Mouse (Mus musculus): ENCODE data around the gene Sytl3.

Gene Sytl3

DNA sequence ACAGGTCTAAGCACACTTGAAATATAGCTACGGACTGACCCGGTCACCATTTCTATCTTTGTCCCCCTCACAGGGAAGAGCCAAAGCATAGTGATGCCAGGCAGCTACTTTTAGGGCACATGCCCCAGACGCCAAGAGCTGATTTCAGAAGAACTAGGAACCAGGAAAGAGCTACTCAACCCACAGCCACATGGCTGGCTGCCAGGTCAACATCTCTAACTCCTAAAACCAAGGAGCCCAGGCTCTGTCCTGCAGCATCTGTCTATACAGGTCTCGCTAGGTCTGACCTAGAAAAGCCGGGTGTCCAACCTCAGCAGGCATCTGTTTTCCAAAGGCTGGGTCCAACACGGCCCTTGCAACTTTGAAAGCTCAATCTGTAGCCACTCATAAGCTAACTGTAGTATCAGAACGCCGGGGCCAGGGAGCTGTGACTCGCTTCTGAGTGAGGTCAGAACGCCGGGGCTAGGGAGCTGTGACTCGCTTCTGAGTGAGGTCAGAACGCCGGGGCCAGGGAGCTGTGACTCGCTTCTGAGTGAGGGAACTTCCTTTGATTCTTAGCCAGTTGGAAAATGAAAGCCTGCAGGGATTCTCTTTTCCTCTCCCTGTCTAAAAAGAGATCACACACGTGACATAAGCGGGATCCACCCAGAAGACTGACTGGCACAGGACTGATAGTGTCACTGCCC, 90.0 kb downstream of the Sytl3 start:
- in situ Hi-C loops (cut with MboI, MseI): no loop called here

DNA sequence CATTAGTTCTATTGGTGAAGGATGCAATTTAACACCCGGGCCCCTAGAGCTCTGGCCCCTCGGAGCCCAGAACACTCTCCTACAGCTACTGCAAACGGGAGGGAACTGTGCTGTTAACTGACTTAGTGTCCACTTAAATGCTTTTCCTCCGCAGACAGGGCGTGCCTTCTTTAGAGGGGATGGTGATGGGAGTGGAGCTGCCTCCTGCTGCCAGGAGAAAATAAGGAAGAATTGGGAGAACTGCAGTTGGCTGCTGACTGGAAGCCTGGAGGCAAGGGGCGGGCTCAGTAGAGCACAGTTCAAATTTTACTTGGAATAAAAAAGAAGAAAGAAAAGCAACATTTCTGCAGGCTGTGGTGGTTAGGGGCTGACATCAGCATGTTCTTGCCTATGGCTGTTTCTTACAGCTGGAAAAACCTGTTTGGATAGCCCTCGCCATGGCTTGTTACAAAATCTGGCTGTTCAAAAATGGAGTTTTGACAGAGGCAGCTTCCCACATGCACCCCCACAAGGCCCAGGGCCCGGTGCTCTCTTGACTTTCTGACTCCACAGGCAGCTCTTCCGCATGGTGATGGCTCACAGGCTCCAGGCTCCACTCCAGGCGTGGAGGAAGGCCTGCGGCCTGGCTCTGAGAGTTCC, 92.4 kb downstream of the Sytl3 start:
- in situ Hi-C loops (cut with MboI, MseI): no loop called here

DNA sequence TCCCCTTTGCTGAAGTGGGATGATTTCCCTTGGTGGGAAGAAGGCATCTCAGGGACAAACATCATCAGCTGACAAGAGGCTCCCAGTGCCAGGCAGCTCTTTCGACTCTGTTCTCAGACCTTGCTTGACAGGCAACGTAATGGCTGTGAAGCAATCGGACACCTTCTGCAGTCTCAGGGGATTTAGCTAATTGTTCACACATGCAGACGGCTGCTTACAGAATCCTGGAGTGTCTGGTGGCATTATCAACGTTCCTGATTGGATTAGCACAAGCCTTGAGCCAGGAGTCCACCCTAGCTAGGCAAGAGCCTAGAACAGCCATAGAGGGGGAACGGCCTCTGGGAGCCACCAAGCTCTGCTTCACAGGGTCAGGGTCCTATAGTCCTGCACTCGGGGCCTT, 93.5 kb downstream of the Sytl3 start:
- in situ Hi-C loops (cut with MboI, MseI): no loop called here

DNA sequence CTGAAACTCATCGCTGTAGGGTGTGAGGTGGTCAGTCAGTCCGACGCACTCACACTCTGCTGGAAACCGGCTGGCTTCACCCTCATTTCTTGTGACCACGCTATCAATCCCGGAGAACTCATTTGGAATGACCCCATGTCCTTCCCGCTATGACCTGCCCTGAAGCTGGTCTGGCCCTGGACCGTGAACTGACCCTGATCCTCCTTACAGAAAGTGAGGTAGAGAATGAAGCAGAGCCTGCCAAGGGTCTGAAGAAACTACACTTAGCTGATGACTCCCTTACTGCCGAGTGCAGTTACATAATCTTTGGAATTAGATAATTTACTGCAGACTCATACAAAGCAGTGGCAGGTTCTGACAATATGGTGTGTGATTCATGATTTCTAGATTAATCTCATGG, 96.3 kb downstream of the Sytl3 start:
- in situ Hi-C loops (cut with MboI, MseI): no loop called here

DNA sequence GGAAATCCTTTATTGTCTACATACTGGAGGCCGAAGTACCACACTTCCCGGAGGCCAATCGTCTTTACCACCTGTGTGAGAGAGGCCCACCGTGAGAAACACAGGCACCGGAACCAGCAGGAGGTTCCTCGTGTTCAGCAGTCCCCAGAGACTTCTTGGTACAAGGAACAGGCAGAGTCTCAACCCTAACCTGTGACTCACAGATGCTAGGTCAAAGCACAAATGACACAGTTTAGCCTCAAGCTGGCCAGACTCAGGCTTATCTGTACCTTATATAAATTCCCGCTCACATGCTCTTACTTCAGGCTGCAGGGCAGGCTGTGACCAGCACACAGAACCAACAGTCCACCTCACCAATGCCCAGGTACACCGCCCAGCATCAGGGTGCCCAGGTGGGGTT, 97.0 kb downstream of the Sytl3 start:
- in situ Hi-C loops (cut with MboI, MseI): no loop called here

DNA sequence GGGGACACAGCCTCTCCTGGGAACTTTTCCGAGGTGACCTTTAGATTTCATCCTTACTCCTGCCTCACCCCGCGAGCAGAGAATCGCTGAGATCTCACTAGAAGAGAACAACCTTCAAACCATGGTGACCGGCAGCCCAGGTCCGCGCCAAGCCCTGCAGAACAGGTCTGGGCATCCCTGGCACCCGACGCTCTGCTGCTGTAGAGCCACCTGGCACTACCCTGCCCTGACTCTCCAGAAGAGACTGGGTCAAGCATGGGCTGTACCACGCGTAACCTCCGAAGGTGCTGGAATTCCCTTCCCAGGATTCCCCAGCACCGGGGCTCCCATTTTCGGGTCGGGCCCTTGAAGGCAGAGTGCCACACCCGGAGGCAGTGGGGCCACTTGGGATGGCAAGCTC, 99.0 kb downstream of the Sytl3 start:
- in situ Hi-C loops (cut with MboI, MseI): no loop called here

DNA sequence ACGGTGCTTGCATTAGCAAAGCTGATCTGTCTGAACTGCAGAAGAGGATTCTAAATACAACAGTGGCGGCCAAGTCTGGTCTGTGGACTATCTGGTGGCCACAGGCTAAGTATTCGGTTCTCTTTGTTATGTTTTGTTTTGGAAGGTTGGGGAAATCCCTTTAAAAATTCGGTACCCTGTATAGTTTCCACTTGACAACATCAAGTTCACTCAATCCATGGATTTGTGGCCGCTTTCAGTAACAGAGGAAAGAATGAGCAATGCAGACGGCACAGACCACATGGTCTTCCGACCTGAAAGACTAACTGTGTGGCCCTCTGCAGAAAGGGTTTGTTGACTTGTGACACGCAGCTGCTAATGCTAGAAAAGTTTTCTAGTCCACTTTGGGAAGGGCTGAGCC, 100.0 kb downstream of the Sytl3 start:
- in situ Hi-C loops (cut with MboI, MseI): no loop called here

DNA sequence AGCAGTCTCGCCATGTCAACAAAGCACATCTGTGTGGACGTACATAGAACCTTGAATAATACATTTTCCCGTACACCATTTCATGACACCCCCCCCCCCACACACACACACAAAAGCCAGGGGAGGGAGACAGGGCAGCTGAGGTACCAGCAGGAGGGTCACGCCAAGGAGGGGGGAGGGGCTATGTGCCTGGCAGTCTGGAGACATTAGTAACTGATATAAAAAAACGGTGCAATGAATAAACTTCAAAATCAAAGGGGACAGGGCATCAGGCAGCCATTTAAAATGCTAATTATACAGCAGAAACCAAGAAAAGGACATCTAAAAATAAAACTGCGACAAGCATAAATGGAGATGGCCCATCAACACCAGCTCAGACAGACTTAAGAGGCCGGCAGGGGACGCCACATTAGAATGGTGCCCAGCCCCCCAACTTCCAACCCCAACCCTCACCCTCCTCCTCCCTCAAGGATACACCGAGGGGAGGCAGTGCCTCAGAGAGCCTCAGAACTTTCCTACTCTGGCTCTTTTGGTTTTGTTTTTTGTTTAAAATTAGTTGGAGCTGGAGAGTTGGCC, 100.9 kb downstream of the Sytl3 start:
- in situ Hi-C loops (cut with MboI, MseI): no loop called here

DNA sequence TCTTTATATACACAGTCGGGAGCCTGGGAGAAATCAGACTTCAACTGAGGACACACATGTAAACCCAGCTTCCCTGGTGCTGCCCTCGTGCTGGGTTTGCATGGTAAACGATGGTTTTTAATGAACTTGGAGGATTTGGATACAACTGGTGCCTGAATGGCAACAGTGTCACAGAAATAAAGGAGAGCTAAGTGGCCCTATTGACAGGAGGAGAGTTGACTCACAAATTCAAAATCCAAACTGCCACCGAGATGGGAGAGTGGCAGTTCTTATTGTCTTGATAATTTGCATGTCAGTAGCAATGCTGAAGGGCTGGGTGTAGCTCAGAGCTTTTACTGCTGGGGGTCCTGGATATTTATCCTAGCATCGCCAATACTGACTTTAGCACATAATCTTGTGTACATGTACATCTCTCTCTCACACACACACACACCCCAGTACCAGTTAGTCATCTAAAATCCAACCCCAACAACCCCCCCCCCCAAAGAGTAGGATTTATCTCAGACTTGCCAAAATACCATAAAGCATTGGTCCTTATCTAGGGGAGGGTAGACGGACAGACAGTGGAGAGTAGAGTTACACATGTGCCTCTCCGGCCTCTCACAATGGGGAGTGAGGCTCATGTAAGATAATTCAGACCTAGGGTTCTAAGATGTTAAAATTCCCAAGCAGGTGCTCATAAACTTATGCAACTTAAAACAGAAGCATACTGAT, 104.8 kb downstream of the Sytl3 start:
- in situ Hi-C loops (cut with MboI, MseI): no loop called here

DNA sequence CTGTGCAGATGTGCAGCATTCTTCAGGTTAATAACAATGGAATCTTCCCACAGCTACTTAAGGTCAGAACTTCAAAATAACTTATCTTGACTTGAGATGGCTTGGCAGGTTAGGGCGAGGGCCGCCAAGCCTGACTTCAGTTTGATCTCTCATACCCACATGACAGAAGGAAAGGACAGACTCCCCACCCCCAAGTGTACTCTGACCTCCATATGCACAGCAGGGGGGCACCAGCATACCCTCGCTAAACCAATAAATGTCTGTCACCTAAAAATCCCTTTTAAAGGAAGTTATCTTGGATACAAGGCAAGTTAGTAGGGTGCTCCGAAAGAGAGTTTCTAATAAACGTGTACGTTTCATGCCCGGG, 105.3 kb downstream of the Sytl3 start:
- in situ Hi-C loops (cut with MboI, MseI): no loop called here

DNA sequence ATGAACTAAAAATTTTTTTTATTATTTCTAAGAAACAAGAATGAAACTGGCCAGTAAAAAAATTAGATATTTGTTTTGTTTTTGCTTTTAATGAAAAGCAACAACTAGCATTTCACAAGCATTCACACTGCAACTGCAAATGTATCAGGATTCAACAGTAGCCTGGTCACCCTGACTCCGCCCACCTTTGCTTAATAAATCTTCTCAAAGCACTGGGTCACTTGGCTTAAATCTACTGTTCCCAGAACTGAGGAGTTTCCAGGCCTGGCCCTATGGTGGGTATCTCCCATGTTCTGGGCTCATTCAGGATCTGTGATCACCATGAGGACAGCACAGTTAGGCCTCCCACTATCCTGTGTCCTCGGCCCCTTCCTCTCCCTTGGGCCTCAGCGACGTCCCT, 105.8 kb downstream of the Sytl3 start:
- in situ Hi-C loops (cut with MboI, MseI): no loop called here

DNA sequence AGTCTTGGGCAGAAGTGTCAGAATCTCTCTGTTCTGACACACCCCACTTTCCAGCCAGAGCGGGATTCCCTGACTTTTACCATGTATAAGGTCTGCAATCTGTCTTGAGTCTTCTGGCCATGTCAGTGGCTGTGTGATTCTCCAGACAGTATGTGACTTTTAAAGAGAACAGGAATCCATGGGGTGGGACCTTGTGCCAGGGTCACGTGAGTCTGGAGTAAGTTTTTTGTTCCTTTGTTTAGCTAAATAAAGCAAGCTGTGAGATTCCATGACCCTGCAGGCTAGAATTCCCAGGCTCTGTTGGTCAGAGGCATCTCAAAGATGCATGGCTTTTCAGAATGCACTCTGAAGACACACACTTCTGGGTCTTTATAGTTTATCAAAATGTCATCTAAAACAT, 107.0 kb downstream of the Sytl3 start:
- in situ Hi-C loops (cut with MboI, MseI): no loop called here

DNA sequence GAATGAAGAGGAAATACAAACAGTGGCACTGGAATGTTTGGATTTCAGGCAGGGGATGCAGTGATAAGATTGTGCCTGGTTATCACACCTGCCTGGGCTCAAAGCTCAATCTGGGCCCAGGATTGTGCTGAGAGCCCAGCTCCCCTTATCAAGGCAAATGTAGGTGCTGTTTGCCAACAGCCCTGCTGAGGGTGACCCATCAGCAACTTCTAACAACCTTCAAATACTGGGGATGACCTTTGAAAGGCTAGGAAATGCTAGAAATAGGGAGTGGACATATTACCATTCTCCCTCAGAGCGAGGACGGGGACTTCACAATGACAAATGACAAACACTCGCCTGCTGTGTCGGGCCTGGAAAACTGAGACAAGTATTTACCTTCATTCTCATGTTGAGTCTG, 107.9 kb downstream of the Sytl3 start:
- in situ Hi-C loops (cut with MboI, MseI): no loop called here

DNA sequence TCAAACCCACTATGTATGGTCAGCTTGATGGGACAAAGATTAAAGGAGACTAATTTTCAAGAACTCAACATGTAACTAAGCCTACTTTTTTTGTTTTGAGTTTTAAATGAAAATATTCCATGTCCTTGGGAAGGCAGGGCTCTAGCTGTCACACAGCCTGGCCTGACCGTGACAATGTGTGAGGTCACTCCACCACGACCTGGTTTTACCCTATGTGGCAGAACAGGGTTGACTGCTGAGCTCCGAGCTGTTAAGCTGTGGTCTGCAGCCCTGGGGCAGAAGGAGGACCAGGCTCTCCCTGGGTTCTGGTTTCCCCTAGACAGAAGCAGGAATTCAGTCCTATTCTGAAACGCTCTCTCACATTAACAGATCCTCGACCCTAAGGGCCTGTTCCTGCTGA, 108.9 kb downstream of the Sytl3 start:
- in situ Hi-C loops (cut with MboI, MseI): no loop called here

DNA sequence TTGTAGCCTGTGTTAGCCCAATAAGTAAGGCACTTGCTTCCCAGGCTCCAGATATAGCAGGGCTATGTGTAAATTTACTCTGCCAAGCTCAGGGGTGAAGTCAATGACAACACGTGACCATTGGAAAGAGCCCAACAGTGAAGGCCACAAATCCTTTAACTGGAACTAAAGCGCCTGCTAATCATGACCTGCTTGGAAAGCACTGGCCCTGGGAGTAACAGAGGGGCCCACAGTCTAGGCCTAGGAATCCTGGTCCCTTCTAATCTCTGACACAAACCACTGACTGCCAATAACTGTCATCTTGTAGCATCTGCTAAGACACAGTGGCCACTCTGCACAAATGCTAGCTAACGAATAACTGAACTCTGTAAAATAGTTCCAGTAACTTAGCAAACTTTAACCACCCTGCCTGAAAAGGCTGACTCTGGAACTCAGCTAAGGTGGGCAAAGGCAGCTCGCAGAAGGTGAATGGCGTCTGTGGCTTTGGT, 109.5 kb downstream of the Sytl3 start:
- in situ Hi-C loops (cut with MboI, MseI): no loop called here

DNA sequence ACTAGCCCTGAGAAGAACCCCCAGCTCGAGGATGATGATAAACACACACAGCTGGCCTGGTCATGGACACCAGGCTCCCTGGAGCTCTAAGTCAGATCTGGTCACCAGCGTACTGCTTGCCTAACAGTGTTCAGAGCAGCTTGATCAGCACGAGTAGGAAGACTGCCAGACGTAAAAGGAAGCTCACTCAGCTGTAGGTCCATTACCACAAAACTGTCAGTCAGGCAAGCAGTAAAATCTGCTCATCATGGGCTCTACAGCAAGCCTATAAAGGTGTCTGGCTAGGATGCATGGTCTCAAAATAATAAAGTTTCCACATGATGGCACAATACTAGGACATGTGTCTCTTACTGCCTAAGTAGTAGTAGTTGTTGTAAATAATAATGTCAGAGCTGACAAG, 110.7 kb downstream of the Sytl3 start:
- in situ Hi-C loops (cut with MboI, MseI): no loop called here

DNA sequence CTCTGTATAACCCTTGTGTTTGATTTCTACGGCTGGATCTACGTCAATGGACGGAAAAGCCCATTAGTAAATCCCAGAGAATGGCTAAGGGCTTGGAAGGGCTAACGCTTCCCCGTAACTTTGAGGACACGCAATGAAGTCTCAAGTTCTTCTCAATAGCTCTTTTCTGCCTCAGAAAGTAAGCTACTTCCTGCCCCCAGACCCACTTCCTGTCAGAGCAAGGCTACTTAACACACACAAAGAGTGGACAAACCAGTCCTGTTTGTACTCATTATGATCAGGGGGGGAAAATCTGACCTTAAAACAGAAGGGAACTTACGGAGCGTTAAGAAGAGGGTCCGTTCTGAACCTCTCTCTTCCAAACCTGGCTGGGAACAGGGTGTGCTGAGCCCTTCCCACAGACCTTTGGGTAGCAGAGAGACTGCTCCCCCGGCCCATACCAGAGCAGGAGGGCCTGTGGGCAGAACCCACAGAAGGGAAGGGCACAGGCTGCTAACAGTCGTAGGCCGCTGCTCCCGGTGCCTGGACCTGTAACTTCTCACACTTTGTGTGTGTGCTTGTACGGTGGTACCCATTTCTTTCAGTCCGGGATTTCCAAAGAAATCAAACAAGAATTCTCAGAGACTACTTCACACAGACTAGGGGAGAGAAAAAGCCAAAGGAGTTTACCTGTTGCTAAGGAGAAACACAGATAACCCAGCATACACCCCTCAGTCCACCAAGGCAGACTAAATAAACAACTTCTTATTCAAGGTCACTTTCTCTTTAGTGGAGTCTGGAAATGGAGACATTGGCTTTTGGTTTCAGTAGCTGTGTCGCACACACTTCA, 113.0 kb downstream of the Sytl3 start:
- in situ Hi-C loops (cut with MboI, MseI): no loop called here

DNA sequence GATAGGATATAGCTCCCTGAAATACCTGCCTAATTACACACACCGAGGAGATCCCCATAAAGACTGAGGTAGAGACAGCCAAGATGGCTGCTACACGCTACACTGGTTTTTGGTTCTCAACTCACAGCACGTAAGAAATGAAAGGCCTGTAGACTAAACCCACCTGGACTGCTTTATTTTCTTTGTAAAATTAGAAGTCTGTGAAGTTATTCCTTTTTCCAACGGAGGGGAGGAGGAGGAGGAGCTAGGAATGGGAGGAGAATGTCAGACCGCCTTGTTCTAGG, 113.5 kb downstream of the Sytl3 start:
- in situ Hi-C loops (cut with MboI, MseI): no loop called here

DNA sequence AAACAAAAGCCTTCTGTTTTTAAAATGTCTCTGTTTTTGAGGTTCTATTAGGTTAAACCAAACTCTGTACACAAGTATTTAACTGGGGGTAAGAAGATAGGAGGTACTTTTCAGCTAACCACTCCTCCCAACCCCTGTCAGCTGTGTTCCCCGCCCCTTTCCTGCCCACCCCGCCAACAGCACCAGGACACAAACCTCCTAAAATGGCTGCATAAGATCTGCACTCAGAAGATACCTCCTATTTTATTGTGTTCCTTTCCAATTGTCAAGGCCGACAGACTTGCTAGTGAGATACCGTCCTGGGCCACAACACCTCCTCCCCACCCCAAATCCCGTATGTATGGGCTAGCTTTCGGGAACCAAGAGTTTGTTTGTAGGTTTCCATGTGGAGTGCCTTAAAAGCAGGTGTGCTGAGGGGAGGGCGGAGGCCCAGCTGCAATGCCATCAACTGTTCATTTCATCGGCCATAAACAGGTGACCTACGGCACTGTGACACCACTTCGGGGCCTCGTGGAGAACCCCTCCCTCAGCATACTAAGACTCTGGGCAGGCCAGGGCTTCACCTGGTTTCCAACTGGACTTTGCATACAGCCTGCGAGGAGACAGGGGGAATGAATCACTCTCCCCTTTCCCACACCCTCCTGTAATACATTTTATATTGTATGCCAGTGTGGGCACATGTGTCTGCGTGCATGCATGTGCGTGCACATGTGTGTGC, 114.5 kb downstream of the Sytl3 start:
- in situ Hi-C loops (cut with MboI, MseI): no loop called here

DNA sequence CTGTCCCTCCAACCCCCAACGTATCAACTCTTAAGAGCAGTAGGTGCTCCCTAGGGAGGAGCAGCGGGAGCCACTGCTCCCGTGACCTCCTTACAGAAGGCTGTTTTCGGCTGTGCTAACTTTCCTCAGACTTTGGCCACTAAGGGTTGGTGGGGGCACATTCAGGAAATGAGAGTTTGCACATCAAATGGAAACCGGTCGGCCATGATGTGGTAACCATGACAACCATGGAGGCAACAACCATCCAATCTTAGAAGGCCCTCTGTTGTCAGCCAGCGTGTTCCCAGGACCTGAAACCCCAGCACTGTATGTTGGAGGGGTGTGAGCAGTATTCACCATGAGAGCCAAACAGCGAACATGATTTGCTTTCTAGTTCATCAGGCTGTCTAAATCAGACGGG, 116.3 kb downstream of the Sytl3 start:
- in situ Hi-C loops (cut with MboI, MseI): no loop called here

DNA sequence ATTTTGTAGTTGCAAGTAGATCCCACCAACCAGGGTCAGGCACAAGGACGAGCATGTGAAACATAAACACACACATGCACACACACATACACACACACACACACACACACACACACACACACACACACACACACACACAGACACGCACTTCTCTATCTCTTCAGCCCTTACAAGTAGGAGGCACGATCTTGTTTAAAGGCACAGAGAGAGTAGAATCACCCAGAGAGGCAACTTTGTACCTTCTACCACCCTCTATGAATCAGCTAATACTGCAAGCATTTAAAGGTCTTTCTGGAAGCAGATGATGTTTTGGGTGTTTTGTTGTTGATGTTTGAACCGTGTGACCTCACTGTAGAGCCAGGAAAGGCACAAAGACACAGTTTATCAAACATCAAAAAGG, 116.8 kb downstream of the Sytl3 start:
- in situ Hi-C loops (cut with MboI, MseI): no loop called here

All from T-helper 2 cell (primary cell).